Mouse (Mus musculus): ENCODE measurements around the gene Kmt2e. TPM values are rescaled to one million over a fixed set of nuclear protein-coding genes. Genes with fewer than 3 reads are reported as not detected.
A peak's percentile ranks its signal among the peaks of the same experiment; 100 is the strongest.

Kmt2e gene
- polyA plus RNA-seq (2012; rRNA removed), result 11.2 and 13.8 TPM in 2 replicates

GRCm38 (mm10) chr5:23433720-23434597 lies at the start of gene Kmt2e:
TSS of gene Kmt2e (plus strand) at chr5:23434441.
- no peaks in the 10 kb centered on the region for H3K27me3 ChIP-seq (ENCODE audit: control insufficient read depth, insufficient read depth, low read length)
- H3K36me3 ChIP-seq (ENCODE audit: control insufficient read depth, insufficient read depth, low read length), result no peaks in the 10 kb centered on the region; the same call in 1 of the 2 replicates
- peak; percentile 25 for TF ChIP-seq POLR2A (IDR thresholded peaks at IDR 0.05; ENCODE audit: control insufficient read depth, low read depth, low read length)
- no peak; the same call in 1 of the 2 replicates for TF ChIP-seq CTCF (IDR thresholded peaks at IDR 0.05; ENCODE audit: control insufficient read depth, insufficient read depth, insufficient replicate concordance, low read depth, low read length)
- peak within 1 kb of the TSS; percentile 100 for H3K4me3 ChIP-seq (ENCODE audit: control insufficient read depth, low read depth, low read length)
- H3K27ac ChIP-seq (ENCODE audit: control insufficient read depth, insufficient read depth, low read depth, low read length), result peak within 1 kb of the TSS; percentile 100
- peaks cover 2% of the 10 kb centered on the region; the same call in 1 of the 2 replicates for H3K4me1 ChIP-seq (ENCODE audit: control insufficient read depth, insufficient read depth, low read length)

DNA sequence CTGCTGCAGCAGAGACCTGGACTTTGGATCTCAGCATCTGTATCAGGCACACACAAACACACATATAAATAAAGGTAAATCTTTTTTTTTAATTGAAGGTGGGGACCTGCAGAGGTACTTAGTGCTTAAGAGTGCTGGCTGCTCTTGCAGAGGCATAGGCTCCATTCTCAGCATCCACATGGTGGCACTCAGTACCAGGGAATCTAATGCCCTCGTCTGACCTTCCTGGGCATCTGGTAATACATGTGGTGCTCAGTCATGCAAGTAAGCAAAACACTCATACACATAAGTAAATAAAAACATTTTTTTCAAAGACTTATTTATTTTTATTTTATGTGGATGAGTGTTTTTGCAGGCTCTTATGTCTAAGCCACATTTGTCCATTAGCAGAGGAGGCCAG lies 49.1 kb upstream of the Kmt2e start:
- Histone ChIP-seq H3K4me3 (ENCODE audit: control insufficient read depth, low read depth, low read length) (no peak overlapping the region), H3K27me3 (ENCODE audit: control insufficient read depth, insufficient read depth, low read length) (no peaks in the 10 kb centered on the region), H3K4me1 (ENCODE audit: control insufficient read depth, insufficient read depth, low read length) (peaks cover 4% of the 10 kb centered on the region), H3K27ac (ENCODE audit: control insufficient read depth, insufficient read depth, low read depth, low read length) (no peak overlapping the region), H3K36me3 (ENCODE audit: control insufficient read depth, insufficient read depth, low read length) (no peaks in the 10 kb centered on the region)
- TF ChIP-seq POLR2A (IDR thresholded peaks at IDR 0.05; ENCODE audit: control insufficient read depth, low read depth, low read length) (no peak), CTCF (IDR thresholded peaks at IDR 0.05; ENCODE audit: control insufficient read depth, insufficient read depth, insufficient replicate concordance, low read depth, low read length) (no peak; the same call in 1 of the 2 replicates)

GRCm38 (mm10) chr5:23385763-23386217 lies 48.5 kb upstream of the Kmt2e start:
- peaks cover 4% of the 10 kb centered on the region for H3K4me1 ChIP-seq (ENCODE audit: control insufficient read depth, insufficient read depth, low read length)
- H3K36me3 ChIP-seq (ENCODE audit: control insufficient read depth, insufficient read depth, low read length), result no peaks in the 10 kb centered on the region
- no peak overlapping the region for H3K27ac ChIP-seq (ENCODE audit: control insufficient read depth, insufficient read depth, low read depth, low read length)
- H3K4me3 ChIP-seq (ENCODE audit: control insufficient read depth, low read depth, low read length), result peak overlapping the region; percentile 42
- TF ChIP-seq CTCF (IDR thresholded peaks at IDR 0.05; ENCODE audit: control insufficient read depth, insufficient read depth, insufficient replicate concordance, low read depth, low read length) (no peak), POLR2A (IDR thresholded peaks at IDR 0.05; ENCODE audit: control insufficient read depth, low read depth, low read length) (no peak)
- no peaks in the 10 kb centered on the region for H3K27me3 ChIP-seq (ENCODE audit: control insufficient read depth, insufficient read depth, low read length)

GRCm38 (mm10) chr5:23386562-23387312 lies 47.5 kb upstream of the Kmt2e start:
- H3K27me3 ChIP-seq (ENCODE audit: control insufficient read depth, insufficient read depth, low read length), result no peaks in the 10 kb centered on the region
- no peaks in the 10 kb centered on the region for H3K36me3 ChIP-seq (ENCODE audit: control insufficient read depth, insufficient read depth, low read length)
- peak overlapping the region; percentile 68 for H3K4me3 ChIP-seq (ENCODE audit: control insufficient read depth, low read depth, low read length)
- H3K4me1 ChIP-seq (ENCODE audit: control insufficient read depth, insufficient read depth, low read length), result peaks cover 4% of the 10 kb centered on the region
- no peak; the same call in 1 of the 2 replicates for TF ChIP-seq POLR2A (IDR thresholded peaks at IDR 0.05; ENCODE audit: control insufficient read depth, low read depth, low read length)
- no peak for TF ChIP-seq CTCF (IDR thresholded peaks at IDR 0.05; ENCODE audit: control insufficient read depth, insufficient read depth, insufficient replicate concordance, low read depth, low read length)
- peak overlapping the region; percentile 32; the same call in 1 of the 2 replicates for H3K27ac ChIP-seq (ENCODE audit: control insufficient read depth, insufficient read depth, low read depth, low read length)

- no peak for TF ChIP-seq CTCF (IDR thresholded peaks at IDR 0.05; ENCODE audit: control insufficient read depth, insufficient read depth, insufficient replicate concordance, low read depth, low read length)
- TF ChIP-seq POLR2A (IDR thresholded peaks at IDR 0.05; ENCODE audit: control insufficient read depth, low read depth, low read length), result no peak
- peaks cover 4% of the 10 kb centered on the region for H3K4me1 ChIP-seq (ENCODE audit: control insufficient read depth, insufficient read depth, low read length)
- no peaks in the 10 kb centered on the region for H3K36me3 ChIP-seq (ENCODE audit: control insufficient read depth, insufficient read depth, low read length)
- H3K27ac ChIP-seq (ENCODE audit: control insufficient read depth, insufficient read depth, low read depth, low read length), result no peak overlapping the region
- peak overlapping the region; percentile 5; the same call in 1 of the 2 replicates for H3K4me3 ChIP-seq (ENCODE audit: control insufficient read depth, low read depth, low read length)
- H3K27me3 ChIP-seq (ENCODE audit: control insufficient read depth, insufficient read depth, low read length), result no peaks in the 10 kb centered on the region
These were observed 47.0 kb upstream of the Kmt2e start for GRCm38 (mm10) chr5:23387313-23387666.

- Histone ChIP-seq H3K27ac (ENCODE audit: control insufficient read depth, insufficient read depth, low read depth, low read length) (no peak overlapping the region), H3K4me1 (ENCODE audit: control insufficient read depth, insufficient read depth, low read length) (peaks cover 4% of the 10 kb centered on the region), H3K36me3 (ENCODE audit: control insufficient read depth, insufficient read depth, low read length) (no peaks in the 10 kb centered on the region), H3K27me3 (ENCODE audit: control insufficient read depth, insufficient read depth, low read length) (no peaks in the 10 kb centered on the region), H3K4me3 (ENCODE audit: control insufficient read depth, low read depth, low read length) (no peak overlapping the region)
- TF ChIP-seq POLR2A (IDR thresholded peaks at IDR 0.05; ENCODE audit: control insufficient read depth, low read depth, low read length) (no peak), CTCF (IDR thresholded peaks at IDR 0.05; ENCODE audit: control insufficient read depth, insufficient read depth, insufficient replicate concordance, low read depth, low read length) (no peak)
These were observed 46.1 kb upstream of the Kmt2e start for GRCm38 (mm10) chr5:23388091-23388490.
